Comparison of ENCODE assay signal across 24 mouse cellular contexts in genomic region chrX:77568013-77568412, GRCm38 (mm10).
"Had no signal": no experiment of that assay in that cellular context is flagged by ENCODE, and none has a peak within 500 bp of the region (broad histone marks: within the 10 kb centered on the region; RNA-seq: fewer than 3 reads in every experiment).

No protein-coding gene starts in this region.

- DNase-seq: gastrocnemius, postnatal 14 days; gastrocnemius, postnatal 36 days; heart, adult 11 months; heart, adult 2 months; heart, postnatal 14 days; heart, postnatal 36 days; kidney, adult 18-20 months; kidney, adult 8-10 months; kidney, postnatal 10 days; kidney, postnatal 25 days; kidney, postnatal 4 days; liver; liver, embryonic 13.5 days; liver, postnatal 0 days had no signal

- H3K9me3 ChIP-seq: heart, embryonic 13.5 days; heart, embryonic 15.5 days; hindbrain, embryonic 12.5 days; intestine, embryonic 15.5 days; limb, embryonic 10.5 days; limb, embryonic 12.5 days; liver, embryonic 13.5 days; liver, embryonic 15.5 days had no signal

- H3K9ac ChIP-seq: heart, embryonic 13.5 days; heart, embryonic 15.5 days; hindbrain, embryonic 12.5 days; hindbrain, embryonic 14.5 days; intestine, embryonic 15.5 days; limb, embryonic 12.5 days; liver, embryonic 13.5 days; liver, embryonic 15.5 days; liver, postnatal 0 days had no signal

- H3K36me3 ChIP-seq: heart, embryonic 13.5 days; heart, embryonic 15.5 days; hindbrain, embryonic 12.5 days; intestine, embryonic 15.5 days; limb, embryonic 10.5 days; limb, embryonic 12.5 days; liver, embryonic 13.5 days; liver, embryonic 15.5 days had no signal

- H3K4me1 ChIP-seq: heart, embryonic 15.5 days; hindbrain, embryonic 12.5 days; intestine, embryonic 15.5 days; limb, embryonic 10.5 days; limb, embryonic 12.5 days; liver, embryonic 15.5 days had no signal

- H3K27me3 ChIP-seq: heart, embryonic 13.5 days; heart, embryonic 15.5 days; hindbrain, embryonic 12.5 days; intestine, embryonic 15.5 days; limb, embryonic 12.5 days; liver, embryonic 13.5 days; liver, embryonic 15.5 days had no signal

- H3K4me3 ChIP-seq: heart, adult 2 months; heart, embryonic 13.5 days; heart, embryonic 15.5 days; hindbrain, embryonic 12.5 days; intestine, embryonic 15.5 days; layer of hippocampus, adult 2 months; left cerebral cortex, adult 2 months; limb, embryonic 10.5 days; limb, embryonic 12.5 days; liver, embryonic 13.5 days; liver, embryonic 15.5 days had no signal

- H3K27ac ChIP-seq: heart, adult 2 months; heart, embryonic 13.5 days; heart, embryonic 15.5 days; hindbrain, embryonic 12.5 days; hindbrain, embryonic 14.5 days; intestine, embryonic 15.5 days; left cerebral cortex, adult 2 months; limb, embryonic 10.5 days; limb, embryonic 12.5 days; liver, embryonic 13.5 days; liver, embryonic 15.5 days had no signal
